Mouse (Mus musculus): ENCODE data around the gene Hes5.

DNA sequence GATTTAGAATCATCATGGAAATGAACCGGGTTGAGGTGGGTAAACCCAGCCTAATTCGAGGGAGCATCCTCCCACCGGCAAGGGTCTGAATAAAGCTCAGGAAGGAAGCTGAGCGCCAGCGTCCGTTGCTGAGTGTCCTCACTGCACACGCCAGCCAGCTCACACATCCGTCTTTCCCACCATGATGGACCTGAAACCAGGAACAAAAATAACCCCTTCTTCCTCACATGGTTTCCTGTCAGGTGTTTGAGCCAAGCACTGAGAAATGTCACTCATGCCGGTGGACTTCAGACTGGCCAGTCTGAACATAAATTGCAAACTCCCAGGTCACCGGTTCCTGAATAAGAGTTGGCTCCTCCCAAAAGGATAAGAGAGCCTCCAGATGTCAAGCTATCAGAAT is 45.4 kb upstream of the Hes5 start:
- TF ChIP-seq CTCF (IDR thresholded peaks at IDR 0.05; ENCODE audit: borderline replicate concordance, extremely low read depth, insufficient read depth, insufficient read length) (no peak), POLR2A (IDR thresholded peaks at IDR 0.05; ENCODE audit: borderline replicate concordance, extremely low read depth, insufficient read depth, insufficient read length, poor library complexity, severe bottlenecking) (no peak)
